ENCODE assay signal across 31 mouse cellular contexts in the genomic region with DNA sequence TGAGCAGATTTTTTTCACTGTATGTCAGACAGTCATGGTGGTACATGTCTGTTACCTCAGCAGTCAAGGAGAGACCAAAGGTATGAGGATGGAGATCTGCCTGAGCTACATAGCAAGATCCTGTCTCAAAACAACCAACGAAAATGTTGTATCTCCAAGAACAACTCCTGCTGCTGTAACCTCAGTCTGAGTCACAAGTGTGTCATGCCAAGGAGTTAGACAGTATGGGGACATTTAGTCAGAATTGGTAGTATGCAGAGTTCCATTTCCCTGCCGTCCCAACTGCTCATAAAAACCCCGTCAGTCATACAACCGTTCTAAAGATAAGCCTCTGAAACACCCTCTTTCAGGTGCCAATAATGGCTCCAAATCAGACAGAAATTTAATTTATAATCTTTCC.
"Had no signal": no experiment of that assay in that cellular context is flagged by ENCODE, and none has a peak within 500 bp of the region (broad histone marks: within the 10 kb centered on the region; RNA-seq: fewer than 3 reads in every experiment).

No protein-coding gene starts in this region.

- H3K9me3 ChIP-seq: limb, embryonic 10.5 days; limb, embryonic 12.5 days; limb, embryonic 13.5 days; limb, embryonic 15.5 days; liver, embryonic 12.5 days; liver, embryonic 13.5 days; liver, embryonic 15.5 days; lung, embryonic 15.5 days; megakaryocyte, embryonic 14.5 days; midbrain, embryonic 10.5 days; midbrain, embryonic 12.5 days; midbrain, embryonic 13.5 days; neural tube, embryonic 12.5 days had no signal

- H3K36me3 ChIP-seq: limb, embryonic 10.5 days; limb, embryonic 12.5 days; limb, embryonic 13.5 days; limb, embryonic 15.5 days; liver, embryonic 12.5 days; liver, embryonic 13.5 days; liver, embryonic 15.5 days; lung, embryonic 15.5 days; midbrain, embryonic 10.5 days; midbrain, embryonic 12.5 days; midbrain, embryonic 13.5 days; midbrain, embryonic 15.5 days; neural tube, embryonic 12.5 days had no signal

- H3K27me3 ChIP-seq: limb, embryonic 12.5 days; limb, embryonic 13.5 days; limb, embryonic 15.5 days; liver, embryonic 12.5 days; liver, embryonic 13.5 days; liver, embryonic 15.5 days; lung, embryonic 15.5 days; midbrain, embryonic 12.5 days; midbrain, embryonic 13.5 days; midbrain, embryonic 15.5 days; neural tube, embryonic 12.5 days had no signal

- DNase-seq: left cerebral cortex, postnatal 4 days; liver; liver, embryonic 13.5 days; liver, postnatal 0 days; lung, adult 18-20 months; lung, adult 2 months; lung, embryonic 14.5 days; lung, postnatal 10 days; lung, postnatal 14 days; lung, postnatal 4 days; midbrain, embryonic 14.5 days had no signal

- H3K4me1 ChIP-seq: limb, embryonic 10.5 days; limb, embryonic 12.5 days; limb, embryonic 13.5 days; limb, embryonic 15.5 days; liver, embryonic 12.5 days; liver, embryonic 13.5 days; liver, embryonic 15.5 days; lung, embryonic 15.5 days; midbrain, embryonic 10.5 days; midbrain, embryonic 12.5 days; midbrain, embryonic 13.5 days; midbrain, embryonic 15.5 days; neural tube, embryonic 12.5 days had no signal

- H3K4me2 ChIP-seq: limb, embryonic 12.5 days; limb, embryonic 13.5 days; limb, embryonic 15.5 days; liver, embryonic 11.5 days; liver, embryonic 12.5 days; liver, embryonic 13.5 days; liver, embryonic 15.5 days; lung, embryonic 14.5 days; lung, embryonic 15.5 days; midbrain, embryonic 11.5 days; midbrain, embryonic 12.5 days; midbrain, embryonic 13.5 days; midbrain, embryonic 15.5 days; neural tube, embryonic 12.5 days had no signal

- H3K27ac ChIP-seq: limb, embryonic 10.5 days; limb, embryonic 12.5 days; limb, embryonic 13.5 days; limb, embryonic 15.5 days; liver, embryonic 12.5 days; liver, embryonic 13.5 days; liver, embryonic 14.5 days; liver, embryonic 15.5 days; lung, embryonic 15.5 days; macrophage; midbrain, embryonic 10.5 days; midbrain, embryonic 12.5 days; midbrain, embryonic 13.5 days; midbrain, embryonic 15.5 days; neural tube, embryonic 12.5 days had no signal

- ATAC-seq: liver, embryonic 12.5 days; liver, postnatal 0 days; lung, postnatal 0 days; midbrain, embryonic 13.5 days; midbrain, embryonic 15.5 days; midbrain, embryonic 16.5 days had no signal

- H3K9ac ChIP-seq: limb, embryonic 12.5 days; limb, embryonic 13.5 days; limb, embryonic 15.5 days; liver, embryonic 12.5 days; liver, embryonic 13.5 days; liver, embryonic 14.5 days; liver, embryonic 15.5 days; liver, postnatal 0 days; lung, embryonic 14.5 days; lung, embryonic 15.5 days; midbrain, embryonic 12.5 days; midbrain, embryonic 13.5 days; midbrain, embryonic 15.5 days; neural tube, embryonic 12.5 days had no signal

- H3K4me3 ChIP-seq: limb, embryonic 10.5 days; limb, embryonic 12.5 days; limb, embryonic 13.5 days; limb, embryonic 15.5 days; liver, embryonic 12.5 days; liver, embryonic 13.5 days; liver, embryonic 15.5 days; lung, embryonic 15.5 days; megakaryocyte, embryonic 14.5 days; midbrain, embryonic 10.5 days; midbrain, embryonic 12.5 days; midbrain, embryonic 13.5 days; midbrain, embryonic 15.5 days; myocyte; neural tube, embryonic 12.5 days had no signal
